Mouse (Mus musculus) CH12.LX (cell line): ENCODE measurements at regions not wholly inside any gene's neighbourhood (a gene's known extent, or its start where the extent isn't known, plus 50 kb on each side); places are given as distances from the start of the nearest gene placed in this dataset.
"Not testable (repeated sequence)": the region's sequence is repeated elsewhere in the genome, so short reads cannot be mapped to it uniquely, and the experiment has no call there.

Experiments
- CTCF ChIP-seq, 2 experiments: IDR thresholded peaks in 1 of 2; conservative IDR thresholded peaks in 1 of 2; 2 replicates each; pipeline ENCODE4 v1.5.1; 2011 to 2012; ENCODE audit warnings: low read depth in 2 of 2, low read length in 2 of 2, improper control_type of control experiment in 1 of 2, inconsistent platforms in 1 of 2, mild to moderate bottlenecking in 1 of 2, moderate library complexity in 1 of 2
- ELF1 ChIP-seq: IDR thresholded peaks from 2 replicates; pipeline ENCODE4 v1.6.1; 2014; ENCODE audit warnings: low read depth, mild to moderate bottlenecking, inconsistent platforms, low read length, improper control_type of control experiment
- EP300 ChIP-seq: IDR thresholded peaks from 2 replicates; pipeline ENCODE4 v1.6.1; 2011; ENCODE audit warnings: low read length, improper control_type of control experiment
- JUN ChIP-seq: IDR thresholded peaks from 2 replicates; pipeline ENCODE4 v1.6.1; 2011; ENCODE audit warnings: low read depth, mild to moderate bottlenecking, low read length, improper control_type of control experiment, moderate library complexity; ENCODE audit not compliant: insufficient read depth
- JUND ChIP-seq: conservative IDR thresholded peaks from 2 replicates; pipeline ENCODE4 v1.6.1; 2011; ENCODE audit warnings: low read depth, low read length, improper control_type of control experiment
- MEF2A ChIP-seq: IDR thresholded peaks from 2 replicates; pipeline ENCODE4 v1.6.1; 2014; ENCODE audit warnings: low read depth, mild to moderate bottlenecking, inconsistent platforms, low read length, improper control_type of control experiment, borderline replicate concordance
- POLR2A ChIP-seq: IDR thresholded peaks from 2 replicates; pipeline ENCODE4 v1.6.1; 2011; ENCODE audit warnings: low read depth, mild to moderate bottlenecking, improper control_type of control experiment, low read length
- USF1 ChIP-seq: IDR thresholded peaks from 2 replicates; pipeline ENCODE4 v1.6.1; 2014; ENCODE audit warnings: low read depth, mild to moderate bottlenecking, inconsistent platforms, low read length, improper control_type of control experiment
- USF2 ChIP-seq: conservative IDR thresholded peaks from 2 replicates; pipeline ENCODE4 v1.6.1; 2011; ENCODE audit warnings: low read depth, low read length, improper control_type of control experiment
- ZC3H11A ChIP-seq: IDR thresholded peaks from 2 replicates; pipeline ENCODE4 v1.6.1; 2012; ENCODE audit warnings: low read depth, mild to moderate bottlenecking, inconsistent platforms, low read length, improper control_type of control experiment
- ZNF384 ChIP-seq: IDR thresholded peaks from 2 replicates; pipeline ENCODE4 v1.6.1; 2012; ENCODE audit warnings: low read depth, low read length, improper control_type of control experiment, inconsistent platforms

DNA sequence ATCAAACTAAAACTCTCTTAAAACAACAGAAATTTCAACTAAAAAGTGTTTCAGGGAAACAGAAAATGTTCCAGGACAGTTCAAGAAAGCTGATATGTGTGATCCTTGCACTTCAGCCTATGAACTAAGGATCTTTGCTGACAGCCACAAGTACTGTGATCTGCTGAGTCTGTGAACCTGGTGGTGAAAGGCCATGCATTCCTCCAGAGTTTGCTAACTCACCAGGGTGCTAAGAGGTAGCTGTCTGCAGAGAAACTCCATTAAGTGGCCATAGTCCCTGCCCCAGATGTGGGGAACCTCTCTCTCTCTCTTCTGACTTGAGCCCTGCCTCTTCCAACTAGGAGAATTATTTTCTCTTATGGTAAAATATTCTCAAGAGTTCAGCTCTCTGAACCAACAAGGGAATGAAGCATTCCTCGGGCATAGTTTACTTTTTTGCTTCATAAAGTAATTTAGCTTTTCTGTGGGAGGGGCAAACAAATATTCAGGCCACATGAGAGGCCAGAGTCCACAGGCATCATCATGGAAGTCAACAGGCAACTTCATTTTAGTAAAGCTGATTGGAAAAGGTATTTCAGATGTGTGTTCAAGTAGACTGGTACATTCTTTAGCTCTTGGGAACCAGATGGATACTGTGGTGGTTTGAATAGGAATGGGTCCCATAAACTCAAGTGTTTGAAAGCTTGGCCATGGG is 73.8 kb upstream of the Gucy1a1 start:
- TF ChIP-seq JUN; EP300; POLR2A; JUND; CTCF (conservative IDR thresholded peaks at IDR 0.05 in 1 of 2, IDR thresholded peaks at IDR 0.05 in 1 of 2; ENCODE audit: low read depth in 2 of 2, low read length in 2 of 2); USF1; USF2; ELF1; ZNF384; ZC3H11A; MEF2A: not testable (repeated sequence)
